In the genomic region with DNA sequence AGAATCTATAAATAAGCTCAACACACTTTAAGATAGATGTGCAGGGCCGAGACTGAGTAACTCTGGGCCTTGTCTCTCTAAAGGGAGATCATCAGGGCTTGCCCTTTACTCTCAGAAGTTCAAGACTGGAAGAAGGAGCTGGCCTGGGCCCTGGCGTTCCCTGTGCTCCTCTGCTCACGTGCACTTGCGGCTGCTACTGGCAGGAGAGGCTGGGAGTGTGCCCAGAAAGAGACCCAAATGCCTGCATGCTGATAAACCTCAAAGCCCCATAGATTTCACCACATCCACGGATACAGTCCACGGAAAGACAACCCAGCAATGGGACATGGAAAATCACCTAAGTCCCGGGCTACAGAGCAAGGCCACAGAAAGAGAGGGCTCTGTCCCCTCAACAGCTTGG, we compare ENCODE assay signal across 19 mouse cellular contexts. TPM values are rescaled to one million over a fixed set of nuclear protein-coding genes. Genes with fewer than 3 reads are reported as not detected.
A peak's percentile ranks its signal among the peaks of the same experiment; 100 is the strongest.
DNase-seq lines count a peak whose midpoint lies in the region; ATAC-seq and TF ChIP-seq lines count a peak whose summit lies in the region.
"Had no signal": no experiment of that assay in that cellular context is flagged by ENCODE, and none has a peak within 500 bp of the region (broad histone marks: within the 10 kb centered on the region; RNA-seq: fewer than 3 reads in every experiment).

No protein-coding gene starts in this region.

- WGBS in heart, adult 2 months: 50% methylated on average over 7 of the region's 7 CpGs
- WGBS in heart, postnatal 0 days: 27% methylated on average over 7 of the region's 7 CpGs
- 83% methylated on average over 7 of the region's 7 CpGs for WGBS in forebrain, embryonic 11.5 days

- intact Hi-C loops in heart, adult 2 months (cut with DNase I): no loop called here

- no peak overlapping the region for H3K4me2 ChIP-seq in heart, postnatal 0 days (ENCODE audit: low read depth, low read length)
- no peak overlapping the region for H3K4me2 ChIP-seq in forebrain, embryonic 11.5 days (ENCODE audit: low read depth, low read length, severe bottlenecking)
- H3K4me2 ChIP-seq: embryonic facial prominence, embryonic 12.5 days; hindbrain, embryonic 13.5 days; midbrain, embryonic 15.5 days had no signal

- peak overlapping the region; percentile 26; the same call in 1 of the 2 replicates for H3K27ac ChIP-seq in heart, adult 2 months
- peak overlapping the region; percentile 83 for H3K27ac ChIP-seq in heart, postnatal 0 days (ENCODE audit: low read depth)
- H3K27ac ChIP-seq in forebrain, embryonic 11.5 days (ENCODE audit: low read depth, low read length): no peak overlapping the region
- H3K27ac ChIP-seq: embryonic facial prominence, embryonic 12.5 days; forebrain, embryonic 10.5 days; hindbrain, embryonic 13.5 days; layer of hippocampus, adult 2 months; left cerebral cortex, adult 2 months; liver, embryonic 14.5 days; midbrain, embryonic 15.5 days had no signal

- TF ChIP-seq CTCF in heart, adult 2 months (IDR thresholded peaks at IDR 0.05): no peak
- no peak for TF ChIP-seq CTCF in heart, postnatal 0 days (IDR thresholded peaks at IDR 0.05; ENCODE audit: low read depth)

- no peak for TF ChIP-seq EP300 in heart, adult 2 months (IDR thresholded peaks at IDR 0.05; ENCODE audit: insufficient read depth, low read depth, low read length)
- no peak for TF ChIP-seq EP300 in heart, postnatal 0 days (IDR thresholded peaks at IDR 0.05; ENCODE audit: low read depth)

- no peaks in the 10 kb centered on the region for H3K79me2 ChIP-seq in heart, adult 2 months (replicated peaks; ENCODE audit: control insufficient read depth, insufficient read depth, low read length)

- H3K9ac ChIP-seq in heart, adult 2 months (ENCODE audit: low read depth, low read length): no peak overlapping the region
- no peak overlapping the region for H3K9ac ChIP-seq in heart, postnatal 0 days (replicated peaks; ENCODE audit: low read depth, low read length)
- H3K9ac ChIP-seq in forebrain, embryonic 11.5 days (ENCODE audit: low read length): no peak overlapping the region
- H3K9ac ChIP-seq: embryonic facial prominence, embryonic 12.5 days; hindbrain, embryonic 13.5 days; liver, embryonic 14.5 days; midbrain, embryonic 15.5 days had no signal

- H3K27me3 ChIP-seq in heart, adult 2 months (ENCODE audit: control insufficient read depth, insufficient read depth, low read length): no peaks in the 10 kb centered on the region
- H3K27me3 ChIP-seq in heart, postnatal 0 days (ENCODE audit: control insufficient read depth, insufficient read depth, low read length): no peaks in the 10 kb centered on the region
- H3K27me3 ChIP-seq in forebrain, embryonic 11.5 days (ENCODE audit: control insufficient read depth, insufficient read depth, low read length): no peaks in the 10 kb centered on the region
- H3K27me3 ChIP-seq: embryonic facial prominence, embryonic 12.5 days; hindbrain, embryonic 13.5 days; midbrain, embryonic 15.5 days had no signal

- no peaks in the 10 kb centered on the region; the same call in 1 of the 2 replicates for H3K36me3 ChIP-seq in heart, adult 2 months (ENCODE audit: control insufficient read depth, insufficient read depth, low read length)
- H3K36me3 ChIP-seq in heart, postnatal 0 days (replicated peaks; ENCODE audit: control insufficient read depth, insufficient read depth, low read length): no peaks in the 10 kb centered on the region
- H3K36me3 ChIP-seq in forebrain, embryonic 11.5 days (ENCODE audit: control insufficient read depth, insufficient read depth, low read length): no peaks in the 10 kb centered on the region
- H3K36me3 ChIP-seq: embryonic facial prominence, embryonic 12.5 days; forebrain, embryonic 10.5 days; G1E; hindbrain, embryonic 13.5 days; midbrain, embryonic 15.5 days had no signal

- peaks cover 17% of the 10 kb centered on the region for H3K4me1 ChIP-seq in heart, adult 2 months (ENCODE audit: control insufficient read depth, insufficient read depth, low read length)
- peaks cover 44% of the 10 kb centered on the region for H3K4me1 ChIP-seq in heart, postnatal 0 days (ENCODE audit: control insufficient read depth, insufficient read depth)
- H3K4me1 ChIP-seq in forebrain, embryonic 11.5 days (replicated peaks; ENCODE audit: control insufficient read depth, insufficient read depth, low read length): peaks cover 2% of the 10 kb centered on the region; the same call in 1 of the 2 replicates
- H3K4me1 ChIP-seq: embryonic facial prominence, embryonic 12.5 days had no signal

- peak; percentile 40 for ATAC-seq in heart, postnatal 0 days (ENCODE audit: insufficient read depth, low read depth)
- ATAC-seq in forebrain, embryonic 11.5 days (replicated peaks; ENCODE audit: low FRiP score): no peak
- ATAC-seq: midbrain, embryonic 15.5 days had no signal

- no peaks in the 10 kb centered on the region for H3K9me3 ChIP-seq in heart, postnatal 0 days (replicated peaks; ENCODE audit: control insufficient read depth, low read length)
- no peaks in the 10 kb centered on the region for H3K9me3 ChIP-seq in forebrain, embryonic 11.5 days (ENCODE audit: control insufficient read depth, low read length)
- H3K9me3 ChIP-seq: embryonic facial prominence, embryonic 12.5 days; forebrain, embryonic 10.5 days; G1E; hindbrain, embryonic 13.5 days; midbrain, embryonic 15.5 days had no signal

- TF ChIP-seq POLR2A in heart, adult 2 months (IDR thresholded peaks at IDR 0.05; ENCODE audit: insufficient read depth, low read depth, low read length): no peak

- H3K4me3 ChIP-seq in heart, adult 2 months: no peak overlapping the region
- H3K4me3 ChIP-seq in heart, postnatal 0 days (ENCODE audit: low read depth, low read length): no peak overlapping the region
- no peak overlapping the region for H3K4me3 ChIP-seq in forebrain, embryonic 11.5 days (ENCODE audit: low read depth, low read length)
- H3K4me3 ChIP-seq: embryonic facial prominence, embryonic 12.5 days; forebrain, embryonic 10.5 days; hindbrain, embryonic 13.5 days; layer of hippocampus, adult 2 months; left cerebral cortex, adult 2 months; midbrain, embryonic 15.5 days had no signal

- DNase-seq in kidney, adult 11 months: peak; percentile 56
- DNase-seq in kidney, postnatal 14 days: no peak
- DNase-seq in adipocyte (ENCODE audit: low spot score): peak; percentile 63
- peak in 1 of 2 experiments; percentile 68 for DNase-seq in heart, adult 2 months
- peak; percentile 55 for DNase-seq in heart, postnatal 0 days (ENCODE audit: low spot score)
- DNase-seq in frontal cortex, adult 2 months (ENCODE audit: extremely low spot score in 1 of 2, low spot score in 1 of 2): no peak
- no peak for DNase-seq in forebrain, embryonic 11.5 days (ENCODE audit: low spot score)
- DNase-seq: cerebellum, adult 18-20 months; retina, postnatal 1 day; thymus, postnatal 25 days had no signal

RNA-seq across cellular contexts. Expression of a gene that starts 29.4 kb away (rescaled TPM):
- 10 to 100 TPM; 45.3 to 46.2 TPM for total RNA-seq in heart, adult 2 months (2021)
- 91.4 and 128 TPM in 2 replicates for polyA plus RNA-seq in heart, adult 2 months (2012; rRNA removed)
- total RNA-seq in heart, postnatal 0 days (2014; rRNA removed; ENCODE audit: low replicate concordance): 124 and 149 TPM in 2 replicates
- 58.0 and 66.5 TPM in 2 replicates for polyA plus RNA-seq in heart, postnatal 0 days (2015; fragmentation: Nextera tagmentation; extraction: Ambion mirVana)
- polyA plus RNA-seq in frontal cortex, adult 2 months (2012; rRNA removed): 4.6 and 7.2 TPM in 2 replicates
- polyA plus RNA-seq in forebrain, embryonic 11.5 days (2014; fragmentation: Nextera tagmentation; extraction: Ambion mirVana): 24.4 and 25.2 TPM in 2 replicates
- polyA plus RNA-seq: G1E had no signal

RNA-seq across cellular contexts. Expression of a gene that starts 55.1 kb away (rescaled TPM):
- total RNA-seq in heart, adult 2 months (2021): 1 to 10 TPM; 3.6 to 3.8 TPM
- 1.9 and 2.3 TPM in 2 replicates for polyA plus RNA-seq in heart, adult 2 months (2012; rRNA removed)
- total RNA-seq in heart, postnatal 0 days (2014; rRNA removed; ENCODE audit: low replicate concordance): 4.0 and 6.3 TPM in 2 replicates
- 6.1 TPM in 2 replicates for polyA plus RNA-seq in heart, postnatal 0 days (2015; fragmentation: Nextera tagmentation; extraction: Ambion mirVana)
- polyA plus RNA-seq in frontal cortex, adult 2 months (2012; rRNA removed): 66.9 and 76.2 TPM in 2 replicates
- 9.7 and 12.9 TPM in 2 replicates for polyA plus RNA-seq in forebrain, embryonic 11.5 days (2014; fragmentation: Nextera tagmentation; extraction: Ambion mirVana)
- total RNA-seq: megakaryocyte progenitor cell, adult 5-6 weeks had no signal
- polyA plus RNA-seq: G1E had no signal

Comparison
In these comparisons a context has a peak if more than half of its experiments do, and no peak if none do; other contexts are left out.
1. DNase-seq: peak in kidney, adult 11 months (single experiment), adipocyte (single experiment) and heart, postnatal 0 days (single experiment); none in kidney, postnatal 14 days (single experiment), frontal cortex, adult 2 months (0 of 2) and forebrain, embryonic 11.5 days (single experiment).